Mouse (Mus musculus): ENCODE measurements around the gene Sash1. TPM values are rescaled to one million over a fixed set of nuclear protein-coding genes. Genes with fewer than 3 reads are reported as not detected.

The Sash1 gene
- total RNA-seq, 2 experiments from 2014 or later = 88.3 to 90.1 TPM

- DNase-seq (ENCODE audit: low spot score in 2 of 2) = peak; percentile 63 to 82
Measured at GRCm38 (mm10) chr10:8801139-8801613, 84.7 kb downstream of the Sash1 start.

GRCm38 (mm10) chr10:8797826-8798225, 88.0 kb downstream of the Sash1 start:
- DNase-seq (ENCODE audit: low spot score in 2 of 2) = no peak

- peak; percentile 61 to 63 for DNase-seq (ENCODE audit: low spot score in 2 of 2)
Measured at GRCm38 (mm10) chr10:8795336-8795735, 90.5 kb downstream of the Sash1 start.

GRCm38 (mm10) chr10:8792412-8792811, 93.5 kb downstream of the Sash1 start:
- peak; percentile 71 to 81 for DNase-seq (ENCODE audit: low spot score in 2 of 2)

- no peak for DNase-seq (ENCODE audit: low spot score in 2 of 2)
Measured at GRCm38 (mm10) chr10:8789096-8789495, 96.8 kb downstream of the Sash1 start.

GRCm38 (mm10) chr10:8787221-8787620, 98.6 kb downstream of the Sash1 start:
- DNase-seq (ENCODE audit: low spot score in 2 of 2) = no peak

GRCm38 (mm10) chr10:8785451-8786145, 100.3 kb downstream of the Sash1 start:
- DNase-seq (ENCODE audit: low spot score in 2 of 2) = no peak

GRCm38 (mm10) chr10:8781876-8782372, 103.9 kb downstream of the Sash1 start:
- DNase-seq (ENCODE audit: low spot score in 2 of 2) = no peak

GRCm38 (mm10) chr10:8779842-8780241, 106.0 kb downstream of the Sash1 start:
- DNase-seq (ENCODE audit: low spot score in 2 of 2) = no peak

- DNase-seq (ENCODE audit: low spot score in 2 of 2) = no peak
Measured at GRCm38 (mm10) chr10:8778845-8779244, 107.0 kb downstream of the Sash1 start.

GRCm38 (mm10) chr10:8777552-8778253, 108.2 kb downstream of the Sash1 start:
- DNase-seq (ENCODE audit: low spot score in 2 of 2) = no peak

- DNase-seq (ENCODE audit: low spot score in 2 of 2) = no peak
Measured at GRCm38 (mm10) chr10:8776791-8777190, 109.1 kb downstream of the Sash1 start.

- no peak for DNase-seq (ENCODE audit: low spot score in 2 of 2)
Measured at GRCm38 (mm10) chr10:8775794-8776193, 110.1 kb downstream of the Sash1 start.

GRCm38 (mm10) chr10:8772464-8773209, 113.2 kb downstream of the Sash1 start:
- DNase-seq (ENCODE audit: low spot score in 2 of 2) = no peak

- DNase-seq (ENCODE audit: low spot score in 2 of 2) = no peak
Measured at GRCm38 (mm10) chr10:8770931-8771653, 114.8 kb downstream of the Sash1 start.

GRCm38 (mm10) chr10:8768654-8769053, 117.2 kb downstream of the Sash1 start:
- DNase-seq (ENCODE audit: low spot score in 2 of 2) = no peak

- no peak for DNase-seq (ENCODE audit: low spot score in 2 of 2)
Measured at GRCm38 (mm10) chr10:8767381-8767780, 118.5 kb downstream of the Sash1 start.

- no peak for DNase-seq (ENCODE audit: low spot score in 2 of 2)
Measured at GRCm38 (mm10) chr10:8765922-8766522, 119.8 kb downstream of the Sash1 start.

- no peak for DNase-seq (ENCODE audit: low spot score in 2 of 2)
Measured at GRCm38 (mm10) chr10:8762771-8763170, 123.1 kb downstream of the Sash1 start.

- DNase-seq (ENCODE audit: low spot score in 2 of 2) = no peak
Measured at GRCm38 (mm10) chr10:8762209-8762701, 123.6 kb downstream of the Sash1 start.
